Mouse (Mus musculus) hindbrain, embryonic 15.5 days (tissue): ENCODE measurements at regions not wholly inside any gene's neighbourhood (a gene's known extent, or its start where the extent isn't known, plus 50 kb on each side); places are given as distances from the start of the nearest gene placed in this dataset.

Experiments used
- ATAC-seq: fragments of 200-750 bp; cut with Nextera tagmentation; 2 replicates; pipeline ENCODE4 v1.8.0; 2017; ENCODE audit warnings: low read depth, moderate number of reproducible peaks, moderate TSS enrichment; ENCODE audit not compliant: low FRiP score
- H3K27ac ChIP-seq: fragments of 300-500 bp; sonication (generic); replicated peaks from 2 replicates; pipeline ENCODE4 v1.5.1; 2015; ENCODE audit warnings: mild to moderate bottlenecking, inconsistent platforms
- H3K27me3 ChIP-seq: fragments of 300-500 bp; sonication (generic); 2 replicates; pipeline ENCODE4 v1.6.1; 2015; ENCODE audit warnings: control low read depth, inconsistent platforms
- H3K36me3 ChIP-seq: fragments of 300-500 bp; sonication (generic); 2 replicates; pipeline ENCODE4 v1.6.1; 2015; ENCODE audit warnings: control low read depth, inconsistent platforms
- H3K4me1 ChIP-seq: fragments of 300-500 bp; sonication (generic); replicated peaks from 2 replicates; pipeline ENCODE4 v1.6.1; 2015; ENCODE audit warnings: control low read depth, inconsistent platforms
- H3K4me2 ChIP-seq: fragments of 300-500 bp; sonication (generic); 2 replicates; pipeline ENCODE4 v1.6.1; 2015; ENCODE audit warnings: moderate library complexity, mild to moderate bottlenecking, inconsistent platforms
- H3K4me3 ChIP-seq: fragments of 300-500 bp; sonication (generic); 2 replicates; pipeline ENCODE4 v1.5.1; 2015; ENCODE audit warnings: mild to moderate bottlenecking, inconsistent platforms
- H3K9ac ChIP-seq: fragments of 300-500 bp; sonication (generic); 2 replicates; pipeline ENCODE4 v1.6.1; 2015; ENCODE audit warnings: inconsistent platforms
- H3K9me3 ChIP-seq: fragments of 300-500 bp; sonication (generic); 2 replicates; pipeline ENCODE4 v1.6.1; 2016; ENCODE audit warnings: control low read depth, inconsistent platforms
- WGBS: fragments of 180-500 bp; shearing (Covaris S2); methylation state at CpG from one replicate; pipeline ENCODE4 v1.1.7; 2015; 5-methylcytosine and 5-hydroxymethylcytosine counted together

- Histone ChIP-seq H3K36me3 (no peaks in the 10 kb centered on the region), H3K4me1 (no peaks in the 10 kb centered on the region), H3K9ac (no peak overlapping the region), H3K4me2 (no peak overlapping the region), H3K4me3 (no peak overlapping the region), H3K27ac (no peak overlapping the region), H3K27me3 (no peaks in the 10 kb centered on the region), H3K9me3 (no peaks in the 10 kb centered on the region)
- ATAC-seq: no peak
- 97% methylated on average over 1 of the region's 1 CpGs for WGBS
Measured at GRCm38 (mm10) chr3:18725507-18725906, 777.3 kb downstream of the Cypt12 start.

GRCm38 (mm10) chr3:18731251-18731650 lies 783.0 kb downstream of the Cypt12 start:
- Histone ChIP-seq H3K4me2 (no peak overlapping the region), H3K4me1 (no peaks in the 10 kb centered on the region), H3K36me3 (no peaks in the 10 kb centered on the region), H3K27me3 (no peaks in the 10 kb centered on the region), H3K9me3 (no peaks in the 10 kb centered on the region), H3K4me3 (no peak overlapping the region), H3K27ac (no peak overlapping the region), H3K9ac (no peak overlapping the region)
- ATAC-seq: no peak
- 50% methylated on average over 1 of the region's 1 CpGs for WGBS

GRCm38 (mm10) chr3:18731674-18732073 lies 783.5 kb downstream of the Cypt12 start:
- ATAC-seq: no peak
- Histone ChIP-seq H3K27me3 (no peaks in the 10 kb centered on the region), H3K36me3 (no peaks in the 10 kb centered on the region), H3K4me2 (no peak overlapping the region), H3K9ac (no peak overlapping the region), H3K4me3 (no peak overlapping the region), H3K27ac (no peak overlapping the region), H3K9me3 (no peaks in the 10 kb centered on the region), H3K4me1 (no peaks in the 10 kb centered on the region)
- WGBS: 68% methylated on average over 2 of the region's 2 CpGs

- H3K27ac ChIP-seq: no peak overlapping the region
- ATAC-seq: no peak
- no peaks in the 10 kb centered on the region for H3K4me1 ChIP-seq
- H3K36me3 ChIP-seq: no peaks in the 10 kb centered on the region
- H3K9ac ChIP-seq: no peak overlapping the region
- H3K27me3 ChIP-seq: no peaks in the 10 kb centered on the region
- no peak overlapping the region for H3K4me3 ChIP-seq
- H3K9me3 ChIP-seq: no peaks in the 10 kb centered on the region
- no peak overlapping the region for H3K4me2 ChIP-seq
- WGBS: 90% methylated on average over 1 of the region's 1 CpGs
Measured at GRCm38 (mm10) chr3:18733540-18733939, 785.3 kb downstream of the Cypt12 start.

- Histone ChIP-seq H3K9me3 (no peaks in the 10 kb centered on the region), H3K36me3 (no peaks in the 10 kb centered on the region), H3K9ac (no peak overlapping the region), H3K4me1 (no peaks in the 10 kb centered on the region), H3K27ac (no peak overlapping the region), H3K27me3 (no peaks in the 10 kb centered on the region), H3K4me3 (no peak overlapping the region), H3K4me2 (no peak overlapping the region)
- no peak for ATAC-seq
Measured at GRCm38 (mm10) chr3:18738946-18739345, 790.7 kb downstream of the Cypt12 start.

- Histone ChIP-seq H3K4me3 (no peak overlapping the region), H3K27ac (no peak overlapping the region), H3K9ac (no peak overlapping the region), H3K27me3 (no peaks in the 10 kb centered on the region), H3K36me3 (no peaks in the 10 kb centered on the region), H3K4me2 (no peak overlapping the region), H3K9me3 (no peaks in the 10 kb centered on the region), H3K4me1 (no peaks in the 10 kb centered on the region)
- ATAC-seq: no peak
- WGBS: 92% methylated on average over 4 of the region's 4 CpGs
Measured at GRCm38 (mm10) chr3:18740344-18740743, 792.1 kb downstream of the Cypt12 start.

GRCm38 (mm10) chr3:18743474-18743873 lies 795.3 kb downstream of the Cypt12 start:
- H3K27me3 ChIP-seq: no peaks in the 10 kb centered on the region
- H3K27ac ChIP-seq: no peak overlapping the region
- H3K9ac ChIP-seq: no peak overlapping the region
- no peak overlapping the region for H3K4me3 ChIP-seq
- WGBS: 75% methylated on average over 2 of the region's 2 CpGs
- no peak for ATAC-seq
- no peaks in the 10 kb centered on the region for H3K9me3 ChIP-seq
- no peaks in the 10 kb centered on the region for H3K4me1 ChIP-seq
- no peaks in the 10 kb centered on the region for H3K36me3 ChIP-seq
- H3K4me2 ChIP-seq: no peak overlapping the region

- Histone ChIP-seq H3K4me2 (no peak overlapping the region), H3K4me1 (no peaks in the 10 kb centered on the region), H3K9me3 (no peaks in the 10 kb centered on the region), H3K27me3 (no peaks in the 10 kb centered on the region), H3K36me3 (no peaks in the 10 kb centered on the region), H3K27ac (no peak overlapping the region), H3K9ac (no peak overlapping the region), H3K4me3 (no peak overlapping the region)
- WGBS: 82% methylated on average over 3 of the region's 3 CpGs
- ATAC-seq: no peak
Measured at GRCm38 (mm10) chr3:18744216-18744615, 796.0 kb downstream of the Cypt12 start.

GRCm38 (mm10) chr3:18746206-18746605 lies 798.0 kb downstream of the Cypt12 start:
- Histone ChIP-seq H3K9me3 (no peaks in the 10 kb centered on the region), H3K4me2 (no peak overlapping the region), H3K27ac (no peak overlapping the region), H3K9ac (no peak overlapping the region), H3K4me1 (no peaks in the 10 kb centered on the region), H3K36me3 (no peaks in the 10 kb centered on the region), H3K4me3 (no peak overlapping the region), H3K27me3 (no peaks in the 10 kb centered on the region)
- no peak for ATAC-seq

GRCm38 (mm10) chr3:18746898-18747297 lies 798.7 kb downstream of the Cypt12 start:
- ATAC-seq: no peak
- Histone ChIP-seq H3K4me3 (no peak overlapping the region), H3K4me2 (no peak overlapping the region), H3K9ac (no peak overlapping the region), H3K27me3 (no peaks in the 10 kb centered on the region), H3K27ac (no peak overlapping the region), H3K4me1 (no peaks in the 10 kb centered on the region), H3K36me3 (no peaks in the 10 kb centered on the region), H3K9me3 (no peaks in the 10 kb centered on the region)
- 49% methylated on average over 2 of the region's 2 CpGs for WGBS

- no peak for ATAC-seq
- Histone ChIP-seq H3K36me3 (no peaks in the 10 kb centered on the region), H3K4me1 (no peaks in the 10 kb centered on the region), H3K4me3 (no peak overlapping the region), H3K9me3 (no peaks in the 10 kb centered on the region), H3K27me3 (no peaks in the 10 kb centered on the region), H3K4me2 (no peak overlapping the region), H3K9ac (no peak overlapping the region), H3K27ac (no peak overlapping the region)
- WGBS: 81% methylated on average over 6 of the region's 6 CpGs
Measured at GRCm38 (mm10) chr3:18751660-18752259, 803.5 kb downstream of the Cypt12 start.

- H3K27me3 ChIP-seq: no peaks in the 10 kb centered on the region
- no peak overlapping the region for H3K9ac ChIP-seq
- 70% methylated on average over 3 of the region's 3 CpGs for WGBS
- ATAC-seq: peak; percentile 83
- H3K36me3 ChIP-seq: no peaks in the 10 kb centered on the region
- 0 out of 2 replicates have a peak overlapping the region, but pooled peaks have one; percentile 44 for H3K27ac ChIP-seq
- peaks cover 7% of the 10 kb centered on the region; the same call in 1 of the 2 replicates for H3K4me1 ChIP-seq
- H3K4me2 ChIP-seq: no peak overlapping the region
- H3K4me3 ChIP-seq: no peak overlapping the region
- no peaks in the 10 kb centered on the region for H3K9me3 ChIP-seq
Measured at GRCm38 (mm10) chr3:18764301-18765078, 816.3 kb downstream of the Cypt12 start.

GRCm38 (mm10) chr3:18778481-18778880 lies 830.3 kb downstream of the Cypt12 start:
- Histone ChIP-seq H3K4me2 (no peak overlapping the region), H3K4me1 (no peaks in the 10 kb centered on the region), H3K9ac (no peak overlapping the region), H3K27me3 (no peaks in the 10 kb centered on the region), H3K4me3 (no peak overlapping the region), H3K36me3 (no peaks in the 10 kb centered on the region), H3K9me3 (no peaks in the 10 kb centered on the region), H3K27ac (no peak overlapping the region)
- no peak for ATAC-seq
- whole genome bisulfite sequencing: 58% methylated on average over 1 of the region's 1 CpGs
